ENCODE assay signal across 8 mouse cellular contexts in the genomic region with DNA sequence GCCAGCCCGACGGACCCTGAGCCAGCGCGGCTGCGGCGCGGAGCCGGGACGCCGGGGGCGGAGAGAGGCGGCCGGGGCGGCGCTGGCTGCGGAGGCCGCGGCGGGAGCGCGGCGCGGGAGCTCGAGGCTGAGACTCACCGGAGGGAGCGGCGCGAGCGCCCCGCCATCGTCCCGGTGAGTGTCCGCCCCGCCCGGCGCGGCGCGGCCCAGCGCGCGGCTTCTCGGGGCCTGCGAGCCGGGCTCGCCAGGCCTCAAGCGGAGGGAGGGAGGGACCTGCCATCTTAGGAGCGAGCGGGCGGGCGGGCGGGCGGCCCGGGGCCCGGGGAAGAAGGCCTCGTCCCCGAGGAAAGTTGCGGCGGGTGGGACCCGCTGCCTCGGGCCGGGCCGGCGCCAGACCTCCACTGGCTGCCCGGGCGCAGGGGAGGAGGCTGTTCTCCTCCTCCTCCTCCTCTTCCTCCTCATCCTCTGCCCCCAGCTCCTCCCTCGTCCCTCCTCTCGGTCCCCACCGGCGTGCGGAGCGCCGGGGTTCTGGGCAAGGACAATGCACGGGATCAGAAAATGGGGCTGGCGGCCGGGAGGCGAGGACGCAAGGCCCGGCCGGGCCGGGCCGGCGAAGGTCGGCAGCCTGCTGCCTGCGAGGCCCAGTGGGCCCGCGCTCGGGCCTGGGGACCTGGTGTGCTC. TPM values are rescaled to one million over a fixed set of nuclear protein-coding genes. Genes with fewer than 3 reads are reported as not detected.
DNase-seq lines count a peak whose midpoint lies in the region; ATAC-seq and TF ChIP-seq lines count a peak whose summit lies in the region.

No protein-coding gene starts in this region.

- DNase-seq in CD4-positive helper T cell, adult 2 months (ENCODE audit: low read depth, low spot score), result peak; percentile 70
- peak; percentile 51 for DNase-seq in brain, embryonic 14.5 days (ENCODE audit: low read depth)
- DNase-seq in heart, postnatal 0 days (ENCODE audit: low spot score), result peak; percentile 56
- DNase-seq in kidney, postnatal 36 days, result peak; percentile 70 to 78
- DNase-seq in lung, adult 2 months, result peak; percentile 81
- DNase-seq in testis, postnatal 10 days (ENCODE audit: low spot score), result peak; percentile 67

- WGBS in forebrain, embryonic 12.5 days, result 0% methylated on average over 32 of the region's 88 CpGs
- WGBS in heart, postnatal 0 days, result 0% methylated on average over 57 of the region's 88 CpGs
- WGBS in lung, adult 2 months, result 4% methylated on average over 56 of the region's 88 CpGs
- 0% methylated on average over 29 of the region's 88 CpGs for WGBS in neural tube, embryonic 14.5 days

- peaks cover 32% of the 10 kb centered on the region for H3K4me1 ChIP-seq in forebrain, embryonic 12.5 days
- H3K4me1 ChIP-seq in heart, postnatal 0 days (ENCODE audit: control insufficient read depth, insufficient read depth), result peaks cover 33% of the 10 kb centered on the region
- H3K4me1 ChIP-seq in lung, adult 2 months (ENCODE audit: control insufficient read depth, insufficient read depth, low read length), result peaks cover 12% of the 10 kb centered on the region
- peaks cover 27% of the 10 kb centered on the region for H3K4me1 ChIP-seq in neural tube, embryonic 14.5 days (ENCODE audit: control insufficient read depth, insufficient read depth, low read length)

- peak overlapping the region; percentile 99 for H3K4me3 ChIP-seq in forebrain, embryonic 12.5 days (replicated peaks)
- H3K4me3 ChIP-seq in heart, postnatal 0 days (ENCODE audit: low read depth, low read length), result peak overlapping the region; percentile 95
- peak overlapping the region; percentile 94 for H3K4me3 ChIP-seq in lung, adult 2 months (replicated peaks; ENCODE audit: extremely low read depth, low read depth, low read length)
- H3K4me3 ChIP-seq in neural tube, embryonic 14.5 days (ENCODE audit: low read depth, low read length), result peak overlapping the region; percentile 99

- peak overlapping the region; percentile 100 for H3K9ac ChIP-seq in forebrain, embryonic 12.5 days
- peak overlapping the region; percentile 100 for H3K9ac ChIP-seq in heart, postnatal 0 days (replicated peaks; ENCODE audit: low read depth, low read length)
- peak overlapping the region; percentile 98 for H3K9ac ChIP-seq in neural tube, embryonic 14.5 days (replicated peaks; ENCODE audit: low read depth, low read length)

- peak overlapping the region; percentile 76 for H3K4me2 ChIP-seq in forebrain, embryonic 12.5 days
- peak overlapping the region; percentile 66 for H3K4me2 ChIP-seq in heart, postnatal 0 days (ENCODE audit: low read depth, low read length)
- H3K4me2 ChIP-seq in neural tube, embryonic 14.5 days (ENCODE audit: low read depth, low read length), result peak overlapping the region; percentile 80

- H3K27me3 ChIP-seq in forebrain, embryonic 12.5 days, result no peaks in the 10 kb centered on the region
- H3K27me3 ChIP-seq in heart, postnatal 0 days (ENCODE audit: control insufficient read depth, insufficient read depth, low read length), result no peaks in the 10 kb centered on the region
- no peaks in the 10 kb centered on the region for H3K27me3 ChIP-seq in neural tube, embryonic 14.5 days (ENCODE audit: control insufficient read depth, insufficient read depth, low read length)

- no peaks in the 10 kb centered on the region for H3K9me3 ChIP-seq in forebrain, embryonic 12.5 days
- H3K9me3 ChIP-seq in heart, postnatal 0 days (replicated peaks; ENCODE audit: control insufficient read depth, low read length), result no peaks in the 10 kb centered on the region
- H3K9me3 ChIP-seq in neural tube, embryonic 14.5 days (ENCODE audit: control insufficient read depth, low read length), result no peaks in the 10 kb centered on the region

- peak overlapping the region; percentile 100 for H3K27ac ChIP-seq in forebrain, embryonic 12.5 days
- peak overlapping the region; percentile 100 for H3K27ac ChIP-seq in heart, postnatal 0 days (ENCODE audit: low read depth)
- peak overlapping the region; percentile 100 for H3K27ac ChIP-seq in neural tube, embryonic 14.5 days (ENCODE audit: low read depth, low read length)

- ATAC-seq in forebrain, embryonic 12.5 days (ENCODE audit: low FRiP score), result peak; percentile 6
- ATAC-seq in heart, postnatal 0 days (ENCODE audit: insufficient read depth, low read depth), result peak; percentile 1; the same call in 1 of the 2 replicates
- ATAC-seq in neural tube, embryonic 14.5 days (ENCODE audit: low read depth), result peak; percentile 6

- no peak for TF ChIP-seq EP300 in heart, postnatal 0 days (IDR thresholded peaks at IDR 0.05; ENCODE audit: low read depth)

- TF ChIP-seq CTCF in brain, embryonic 14.5 days (IDR thresholded peaks at IDR 0.05; ENCODE audit: borderline replicate concordance, extremely low read depth, insufficient read depth, insufficient read length), result no peak
- TF ChIP-seq CTCF in heart, postnatal 0 days (IDR thresholded peaks at IDR 0.05; ENCODE audit: low read depth), result no peak
- no peak for TF ChIP-seq CTCF in lung, adult 2 months (IDR thresholded peaks at IDR 0.05; ENCODE audit: insufficient read depth, low read length)

- no peaks in the 10 kb centered on the region for H3K36me3 ChIP-seq in forebrain, embryonic 12.5 days (replicated peaks)
- H3K36me3 ChIP-seq in heart, postnatal 0 days (replicated peaks; ENCODE audit: control insufficient read depth, insufficient read depth, low read length), result no peaks in the 10 kb centered on the region
- no peaks in the 10 kb centered on the region for H3K36me3 ChIP-seq in neural tube, embryonic 14.5 days (ENCODE audit: control insufficient read depth, insufficient read depth, low read length)

- TF ChIP-seq POLR2A in brain, embryonic 14.5 days (IDR thresholded peaks at IDR 0.05; ENCODE audit: borderline replicate concordance, extremely low read depth, insufficient read depth, insufficient read length, poor library complexity, severe bottlenecking), result 0 out of 2 replicates have a peak, but pooled peaks have one; percentile 27
- peak; percentile 64; the same call in 1 of the 2 replicates for TF ChIP-seq POLR2A in lung, adult 2 months (IDR thresholded peaks at IDR 0.05; ENCODE audit: borderline replicate concordance, extremely low read depth, low read depth, low read length)

RNA-seq across cellular contexts. Expression of a gene that starts 0.7 kb away (rescaled TPM):
- 51.7 and 57.3 TPM in 2 replicates for polyA plus RNA-seq in brain, embryonic 14.5 days (2012; rRNA removed)
- polyA plus RNA-seq in forebrain, embryonic 12.5 days (2016; fragmentation: Nextera tagmentation; extraction: Ambion mirVana), result 12.0 and 12.8 TPM in 2 replicates
- total RNA-seq in heart, postnatal 0 days (2014; rRNA removed; ENCODE audit: low replicate concordance), result 55.2 and 90.3 TPM in 2 replicates
- 6.9 and 7.7 TPM in 2 replicates for polyA plus RNA-seq in heart, postnatal 0 days (2015; fragmentation: Nextera tagmentation; extraction: Ambion mirVana)
- 26.1 and 32.4 TPM in 2 replicates for polyA plus RNA-seq in lung, adult 2 months (2012; rRNA removed)
- 13.9 and 15.9 TPM in 2 replicates for polyA plus RNA-seq in neural tube, embryonic 14.5 days (2014; fragmentation: Nextera tagmentation; extraction: Ambion mirVana)

RNA-seq across cellular contexts. Expression of a gene that starts 43.9 kb away (rescaled TPM):
- 72.5 and 83.3 TPM in 2 replicates for polyA plus RNA-seq in brain, embryonic 14.5 days (2012; rRNA removed)
- 53.3 and 55.6 TPM in 2 replicates for polyA plus RNA-seq in forebrain, embryonic 12.5 days (2016; fragmentation: Nextera tagmentation; extraction: Ambion mirVana)
- 39.7 and 55.8 TPM in 2 replicates for total RNA-seq in heart, postnatal 0 days (2014; rRNA removed; ENCODE audit: low replicate concordance)
- 35.6 and 37.2 TPM in 2 replicates for polyA plus RNA-seq in heart, postnatal 0 days (2015; fragmentation: Nextera tagmentation; extraction: Ambion mirVana)
- 25.8 and 40.7 TPM in 2 replicates for polyA plus RNA-seq in lung, adult 2 months (2012; rRNA removed)
- polyA plus RNA-seq in neural tube, embryonic 14.5 days (2014; fragmentation: Nextera tagmentation; extraction: Ambion mirVana), result 95.4 and 101 TPM in 2 replicates

Comparison
In these comparisons a context has a peak if more than half of its experiments do, and no peak if none do; other contexts are left out.
1. Peak in every context shown above with its lines: DNase-seq, ATAC-seq, H3K4me3 ChIP-seq and H3K27ac ChIP-seq.